Mouse (Mus musculus): Measurements from ENCODE around the gene Clec4a1.

Gene Clec4a1

DNA sequence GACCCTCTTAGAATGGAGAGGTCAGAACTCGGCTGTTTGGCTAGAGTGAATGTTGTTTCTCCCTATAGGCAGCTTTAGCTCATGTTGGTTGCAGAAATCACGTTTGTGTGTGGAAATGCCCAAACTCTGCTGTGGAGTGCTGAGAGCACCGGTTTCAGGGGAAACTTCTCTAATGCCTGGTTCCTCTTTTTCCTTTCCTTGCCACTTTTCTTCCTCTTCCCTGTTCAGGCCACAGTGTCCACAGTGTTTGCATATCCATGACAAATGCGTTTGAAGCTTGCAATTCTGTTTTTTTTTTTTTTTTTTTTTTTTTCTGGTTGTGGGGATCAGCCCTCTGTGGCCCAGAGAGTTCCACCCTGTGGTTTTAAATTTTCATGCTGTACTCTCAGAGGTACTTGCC lies at the start of gene Clec4a1:
Gene Clec4a1, plus strand, starts transcription at position 398 of the 400 bp plus-strand sequence.
- no peak for DNase-seq

DNA sequence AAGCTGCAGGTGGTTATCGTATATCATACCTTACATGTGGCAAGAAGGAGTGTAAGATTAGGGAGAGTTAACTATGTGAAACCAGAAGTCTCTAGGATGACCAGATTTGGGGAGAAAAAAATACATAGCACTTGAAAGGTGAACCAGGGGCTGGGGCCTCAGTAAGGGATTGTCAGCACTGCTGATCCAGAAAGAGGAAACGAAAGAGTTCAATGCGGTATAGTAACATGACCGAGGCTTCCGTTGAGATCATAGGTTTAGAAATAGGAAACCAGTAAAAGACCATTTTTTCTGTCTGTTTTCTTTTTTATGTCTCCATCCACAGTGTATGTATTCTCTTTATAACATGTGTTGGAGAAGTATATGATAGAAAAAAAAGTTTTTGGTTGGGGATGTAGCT lies 48.8 kb upstream of the Clec4a1 start:
- peak; percentile 10 for DNase-seq

DNA sequence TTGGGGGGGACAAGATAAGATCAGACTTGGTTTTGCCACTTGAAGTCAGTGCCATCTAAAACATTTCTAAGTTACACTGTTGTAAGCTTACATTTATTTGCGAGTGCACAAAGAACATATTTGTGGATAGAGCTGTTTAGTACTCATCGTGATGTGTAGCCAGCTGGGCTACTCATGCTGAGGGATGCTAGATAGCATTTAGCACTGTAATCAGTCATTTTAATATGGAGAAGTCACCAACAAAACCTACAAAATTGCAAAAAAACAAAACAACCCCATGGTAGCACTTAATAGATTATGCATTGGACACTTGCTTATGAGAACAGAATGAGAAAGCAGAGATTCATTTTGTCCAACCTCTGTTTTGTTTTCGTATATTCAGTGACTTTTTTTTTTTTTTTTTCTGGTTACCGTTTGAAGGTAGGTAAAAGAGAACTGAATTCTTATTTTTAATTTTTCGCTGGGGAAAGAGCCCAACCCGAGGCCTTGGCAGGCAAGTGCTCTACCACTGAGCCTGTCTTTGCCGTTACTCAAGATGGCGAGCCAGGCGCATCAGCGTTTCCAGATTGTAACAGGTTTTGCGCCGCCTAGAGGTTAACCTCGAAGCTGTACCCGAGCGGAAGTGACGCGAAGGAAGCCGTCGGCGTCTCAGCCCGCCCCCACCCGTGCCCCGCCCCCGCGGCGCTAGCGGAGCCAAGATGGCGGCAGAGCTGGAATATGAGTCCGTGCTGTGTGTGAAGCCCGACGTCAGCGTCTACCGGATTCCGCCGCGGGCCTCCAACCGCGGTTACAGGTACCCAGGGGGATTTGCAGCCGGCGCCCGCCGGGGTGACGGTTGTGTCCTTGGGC lies 47.6 kb upstream of the Clec4a1 start, which contains the start of gene Necap1:
Gene Necap1, plus strand, starts transcription at position 604 of the 849 bp plus-strand sequence.
- DNase-seq: peak; percentile 96

DNA sequence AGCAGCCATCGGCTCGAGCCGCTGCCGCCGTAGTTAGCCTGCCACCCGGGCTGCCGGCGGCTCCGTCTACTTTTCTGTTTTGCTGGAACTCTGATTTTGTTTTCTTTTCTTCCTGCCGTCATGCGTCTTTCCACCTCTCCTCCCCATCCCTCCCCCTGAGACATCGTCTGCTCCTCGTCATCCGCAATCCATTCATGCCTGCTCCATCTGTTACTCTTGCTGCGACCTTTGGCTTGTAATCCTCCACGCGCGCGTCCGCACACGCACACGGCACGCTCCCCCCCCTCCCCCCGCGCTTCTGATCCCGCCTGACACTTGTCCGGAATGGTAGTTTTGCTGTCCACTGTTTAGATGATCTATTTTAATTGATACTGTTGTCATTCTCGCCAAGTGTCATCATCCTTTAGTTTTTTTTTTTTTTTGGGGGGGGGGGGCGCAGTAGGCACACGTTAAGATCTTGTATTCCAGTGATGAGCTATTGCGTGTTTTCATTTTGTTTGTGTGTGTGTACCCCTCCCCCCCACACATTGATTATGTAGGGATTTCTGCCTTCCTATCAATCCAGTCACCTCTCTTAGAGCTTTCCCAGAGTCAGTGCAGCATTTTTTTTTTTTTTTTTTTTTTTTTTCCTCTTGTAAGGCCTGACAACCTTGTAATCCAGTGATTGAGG lies 46.8 kb upstream of the Clec4a1 start:
- no peak for DNase-seq

DNA sequence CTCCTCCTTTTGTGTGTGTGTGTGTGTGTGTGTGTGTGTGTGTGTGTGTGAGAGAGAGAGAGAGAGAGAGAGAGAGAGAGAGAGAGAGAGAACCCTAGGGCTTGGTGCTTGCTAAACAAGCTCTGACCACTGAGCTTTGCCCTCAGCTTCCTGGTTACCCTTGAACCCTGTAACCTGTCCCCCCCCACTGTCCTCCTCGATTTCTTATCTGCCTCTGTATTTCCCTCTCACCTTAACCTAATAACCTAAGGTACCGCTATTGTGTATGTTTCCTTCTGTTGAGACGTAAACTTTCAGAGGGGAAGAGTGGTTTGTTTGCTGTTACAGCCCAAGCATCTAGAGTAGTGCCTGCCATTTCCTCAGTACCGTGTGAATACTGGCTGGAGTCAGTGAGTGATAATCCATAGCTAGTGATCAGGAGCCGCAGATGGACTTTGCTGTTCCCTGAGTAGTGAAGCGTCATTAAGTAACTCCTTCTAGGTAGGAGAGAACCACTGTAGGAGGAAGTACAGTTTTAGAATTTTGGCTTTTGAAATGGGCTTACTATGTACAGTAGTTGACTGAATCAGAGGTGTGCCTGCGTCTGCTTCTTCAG lies 42.4 kb upstream of the Clec4a1 start:
- no peak for DNase-seq

DNA sequence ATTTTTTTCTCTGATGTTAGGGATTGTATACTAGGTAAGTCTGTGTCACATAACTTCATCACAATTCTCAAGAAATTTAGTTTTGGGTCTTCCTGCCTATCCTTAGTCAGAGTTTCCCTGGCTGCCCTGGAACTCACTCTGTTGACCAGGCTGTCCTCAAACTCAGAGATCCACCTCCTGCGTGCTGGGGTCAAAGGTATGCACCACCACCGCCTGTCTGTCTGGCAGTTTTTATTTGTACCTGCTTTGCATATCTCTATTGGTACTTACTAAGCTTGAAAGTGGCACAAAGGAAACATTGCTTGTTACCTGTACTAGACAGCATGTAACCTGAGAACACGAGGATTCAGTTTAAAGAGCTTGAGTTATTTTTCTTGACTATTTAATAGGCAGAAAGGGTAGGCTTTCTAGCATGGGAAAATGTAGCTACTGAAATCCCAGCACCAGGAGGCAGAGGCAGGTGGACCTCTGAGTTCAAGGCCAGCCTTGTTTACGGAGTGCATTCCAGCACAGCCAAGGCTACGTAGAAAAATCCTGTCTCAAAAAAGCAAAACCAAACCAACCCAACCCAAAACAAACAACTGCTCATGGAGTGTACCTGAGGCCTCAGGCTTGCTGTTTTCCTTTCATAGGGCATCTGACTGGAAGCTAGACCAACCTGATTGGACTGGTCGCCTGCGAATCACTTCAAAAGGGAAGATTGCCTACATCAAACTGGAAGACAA lies 41.7 kb upstream of the Clec4a1 start:
- no peak for DNase-seq

DNA sequence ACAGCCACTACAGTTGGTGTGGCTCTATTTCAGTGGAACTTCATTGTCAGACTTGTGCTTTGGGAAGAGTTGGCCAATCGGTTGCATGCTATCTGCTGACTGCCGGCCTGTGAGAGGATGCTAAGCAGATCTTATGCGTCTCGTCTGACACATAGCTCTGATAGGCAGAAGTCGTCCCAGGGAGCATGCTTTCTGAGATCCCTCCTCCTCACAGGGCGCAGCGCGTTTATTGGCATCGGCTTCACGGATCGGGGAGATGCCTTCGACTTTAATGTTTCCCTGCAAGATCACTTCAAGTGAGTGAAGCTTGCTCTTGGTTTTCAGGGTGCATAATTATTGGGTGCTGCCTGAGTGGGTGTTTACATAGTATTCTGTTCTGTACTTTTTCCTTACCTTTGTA lies 40.4 kb upstream of the Clec4a1 start:
- no peak for DNase-seq

DNA sequence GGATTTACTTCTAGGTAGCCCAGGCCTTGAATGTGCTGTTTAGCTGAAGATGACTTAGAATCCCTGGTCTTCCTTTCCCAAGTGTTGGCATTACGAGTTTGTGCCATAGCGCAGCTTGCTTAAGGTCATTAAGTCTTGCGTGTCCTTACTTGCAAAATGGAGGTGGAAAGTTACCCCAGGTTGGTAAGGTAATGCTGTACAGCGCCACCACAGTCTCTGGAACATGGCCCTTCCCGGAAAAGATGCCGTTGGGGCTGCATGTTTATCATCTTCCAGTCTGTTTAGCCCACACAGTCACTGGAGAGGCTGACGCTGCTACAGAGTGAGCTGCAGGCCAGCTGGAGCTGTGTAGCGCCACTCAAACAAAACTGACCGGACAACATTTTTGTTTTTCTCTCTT lies 38.0 kb upstream of the Clec4a1 start:
- no peak for DNase-seq

DNA sequence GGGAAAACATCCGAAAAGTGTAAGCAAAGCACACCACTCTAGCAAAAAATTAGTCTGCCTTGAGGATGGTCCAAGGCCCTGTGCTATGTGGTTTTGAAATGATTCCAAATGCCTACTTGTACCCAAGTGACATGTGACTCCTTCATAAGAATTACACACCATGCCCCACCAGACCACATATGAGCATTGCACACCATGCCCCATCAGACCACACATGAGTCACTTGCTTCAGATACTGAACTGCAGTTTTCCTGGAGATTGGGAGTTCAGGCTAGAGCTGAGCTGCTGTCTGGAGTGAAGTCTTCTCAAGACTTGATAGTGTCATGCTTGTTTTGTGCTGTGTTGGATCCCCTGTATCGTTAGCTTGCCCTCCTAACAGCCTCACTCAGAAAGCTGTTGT lies 32.0 kb upstream of the Clec4a1 start:
- no peak for DNase-seq

DNA sequence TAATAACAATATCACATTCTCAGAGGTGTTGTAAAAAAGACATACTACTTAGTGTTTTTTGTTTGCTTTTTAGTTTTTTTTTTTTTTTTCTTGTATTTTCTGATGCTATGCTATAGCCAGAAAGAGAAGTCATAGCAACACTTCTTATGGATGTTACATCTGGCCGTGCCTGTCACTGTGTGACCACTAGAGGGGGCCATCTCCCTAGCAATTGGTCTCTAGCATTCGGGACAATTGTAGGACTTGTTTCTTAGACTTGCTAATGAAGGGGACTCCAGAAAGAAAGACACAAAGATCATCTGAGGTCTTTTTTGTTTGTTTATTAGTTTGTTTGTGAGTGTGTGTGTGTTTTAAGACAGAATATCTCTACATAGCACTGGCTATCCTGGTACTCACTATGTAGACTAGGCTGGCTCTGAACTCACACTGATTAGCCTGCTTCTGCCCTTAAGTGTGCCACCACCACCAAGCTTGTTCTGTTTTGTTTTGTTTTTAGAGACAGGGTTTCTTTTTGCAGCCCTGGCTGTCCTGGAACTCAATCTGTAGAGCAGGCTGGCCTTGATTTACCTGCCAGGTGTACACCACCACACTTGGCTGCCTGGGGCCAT lies 29.1 kb upstream of the Clec4a1 start:
- DNase-seq: peak; percentile 64

DNA sequence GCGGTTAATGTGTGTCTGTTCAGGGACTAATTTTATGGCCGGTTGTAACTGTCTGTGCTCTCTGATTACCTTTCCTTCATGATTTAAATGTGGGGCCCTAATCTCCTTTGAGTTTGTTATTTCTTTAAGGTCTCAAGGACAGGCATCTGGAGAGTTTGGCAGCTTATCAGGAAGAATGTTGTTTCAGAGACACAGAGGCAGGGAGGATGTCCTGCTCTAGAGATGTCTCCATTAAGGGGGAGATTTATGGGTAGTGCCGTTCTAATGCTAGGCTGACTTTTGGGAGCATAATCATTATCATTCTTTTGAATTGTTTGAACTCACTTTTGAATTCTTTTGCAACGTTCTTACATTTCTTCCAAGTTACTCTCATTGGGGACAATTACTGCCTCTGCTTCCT lies 1.7 kb upstream of the Clec4a1 start:
- no peak for DNase-seq

DNA sequence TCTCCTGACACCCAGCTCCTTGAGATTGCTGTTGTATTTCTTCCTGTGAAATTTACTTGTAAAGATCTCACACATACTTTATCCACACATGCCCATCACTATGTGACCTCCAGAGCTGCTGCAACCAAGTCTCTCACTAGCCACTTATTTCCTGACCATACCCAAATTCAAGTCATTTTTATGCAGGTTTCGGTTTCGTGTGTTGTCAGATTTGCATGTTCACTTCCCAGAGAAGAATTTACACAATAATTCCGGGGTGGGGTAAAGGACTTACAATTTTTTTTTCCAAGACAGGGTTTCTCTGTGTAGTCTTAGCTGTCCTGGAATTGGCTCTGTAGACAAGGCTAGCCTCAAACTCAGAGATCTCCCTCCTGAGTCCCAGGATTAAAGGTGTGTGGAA lies 13.2 kb downstream of the Clec4a1 start:
- no peak for DNase-seq

DNA sequence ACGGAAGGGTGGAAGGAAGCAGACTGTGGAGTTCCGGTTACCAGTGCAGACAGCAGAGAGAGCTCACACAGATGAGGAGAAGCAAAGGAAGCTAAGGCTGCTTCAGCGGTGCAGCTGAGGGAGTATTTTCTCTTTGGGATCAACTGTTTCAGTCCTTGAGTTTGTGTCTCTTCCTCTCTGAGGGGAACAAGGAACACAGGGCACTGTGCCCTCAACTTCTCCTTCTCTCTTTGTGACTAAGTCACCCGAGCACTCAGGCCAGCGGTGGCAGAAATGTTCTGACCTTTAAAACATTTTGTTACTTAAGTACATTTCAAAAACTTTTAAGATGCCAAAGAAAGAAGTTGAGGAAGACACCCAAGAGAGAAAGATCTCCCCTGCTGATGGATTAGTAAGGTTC lies 18.0 kb downstream of the Clec4a1 start:
- no peak for DNase-seq

DNA sequence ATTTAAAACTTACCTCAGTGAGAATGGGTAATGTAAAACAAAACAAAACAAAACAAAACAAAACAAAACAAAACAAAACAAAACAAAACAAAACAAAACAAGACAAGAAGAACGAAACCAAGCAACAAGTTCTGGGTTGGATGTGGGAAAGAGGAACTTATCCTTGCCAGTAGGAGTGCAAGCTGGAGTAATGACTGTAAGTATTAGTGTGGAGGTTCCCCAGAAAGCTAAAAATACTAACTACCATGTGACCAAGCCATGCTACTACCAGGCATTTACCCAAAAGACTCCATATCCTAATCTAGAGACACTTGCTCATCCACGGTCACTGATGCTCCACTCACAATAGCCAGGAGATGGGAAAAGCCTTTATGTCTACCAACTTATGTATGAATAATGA lies 25.1 kb downstream of the Clec4a1 start:
- DNase-seq: no peak

DNA sequence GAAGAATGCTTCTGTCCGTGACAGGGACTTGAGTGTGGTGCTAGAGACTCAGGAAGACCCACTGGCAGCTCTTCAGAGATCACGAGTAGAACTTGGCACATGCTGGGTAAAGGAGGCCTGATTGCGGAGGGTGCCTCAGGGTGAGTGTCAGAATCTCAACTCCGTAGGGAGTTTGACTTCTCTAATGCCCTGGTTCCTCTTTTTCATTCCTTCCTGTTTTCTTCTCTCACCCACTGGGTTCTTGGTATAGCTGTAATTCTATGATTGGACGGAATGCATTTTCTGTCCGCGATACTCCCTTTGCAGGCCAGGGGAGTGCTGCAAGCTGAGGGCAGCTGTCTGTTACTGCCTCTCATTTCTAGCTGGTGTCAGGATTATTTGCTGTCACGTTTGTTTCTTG lies 30.8 kb downstream of the Clec4a1 start, which contains the start of gene Clec4a3:
Gene Clec4a3, plus strand, starts transcription at position 115 of the 400 bp plus-strand sequence.
- DNase-seq: no peak

DNA sequence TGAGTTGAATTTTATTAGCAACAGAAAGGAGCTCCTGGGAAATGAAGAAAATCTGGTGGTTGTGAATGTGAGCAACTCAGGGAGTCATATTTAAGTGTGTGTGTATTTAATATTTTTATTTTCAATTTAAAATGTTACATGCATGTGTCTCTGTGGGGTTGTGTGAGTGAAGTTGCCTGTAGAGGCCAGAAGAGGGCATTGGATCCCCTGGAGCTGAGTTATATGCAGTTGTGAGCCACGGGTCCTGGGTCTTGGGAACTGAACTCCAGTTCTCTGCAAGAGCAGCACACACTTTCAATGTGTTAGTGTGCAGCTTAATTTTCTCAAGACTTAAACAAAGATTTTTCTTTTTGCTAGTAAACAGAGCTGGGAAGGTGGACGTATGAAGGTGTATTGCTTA lies 42.9 kb downstream of the Clec4a1 start:
- no peak for DNase-seq

DNA sequence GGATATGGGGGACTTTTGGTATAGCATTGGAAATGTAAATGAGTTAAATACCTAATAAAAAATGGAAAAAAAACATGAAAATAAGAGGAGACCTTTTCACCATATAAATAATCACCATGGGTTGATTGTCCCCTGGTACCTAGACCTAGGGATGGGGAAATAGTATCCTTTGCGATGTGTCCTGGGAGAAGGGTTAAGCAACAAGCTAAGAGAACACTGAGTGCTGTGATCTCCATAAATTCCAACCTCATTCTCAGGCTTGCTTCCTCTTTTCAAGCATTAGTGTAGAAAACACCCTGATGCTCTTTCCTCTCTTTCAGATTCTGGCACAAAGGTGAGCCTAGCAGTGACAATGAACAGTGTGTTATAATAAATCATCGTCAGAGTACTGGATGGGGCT lies 47.4 kb downstream of the Clec4a1 start:
- no peak for DNase-seq
